Mouse (Mus musculus): Measurements from ENCODE around the gene Erbb4. TPM values are rescaled to one million over a fixed set of nuclear protein-coding genes. Genes with fewer than 3 reads are reported as not detected.

Erbb4 gene
- total and polyA plus RNA-seq, 2 experiments from 2014 or later: 9.3 to 53.5 TPM

DNA sequence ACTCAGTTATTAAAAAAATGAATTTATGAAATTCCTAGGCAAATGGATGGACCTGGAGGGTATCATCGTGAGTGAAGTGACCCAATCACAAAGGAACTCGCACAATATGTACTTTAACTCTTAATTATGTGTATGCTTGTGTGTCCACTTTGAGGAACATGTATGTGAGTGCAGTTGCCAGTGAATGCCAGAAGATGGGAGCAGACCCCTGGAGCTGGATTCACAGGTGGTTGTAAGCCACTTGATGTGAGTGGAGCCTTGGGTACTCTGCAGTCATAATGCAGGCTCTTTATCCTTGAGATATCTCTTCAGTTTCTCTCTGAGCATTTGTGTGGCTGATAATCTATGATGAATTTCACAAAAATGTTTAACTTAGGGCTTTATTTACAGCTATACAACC is 957.3 kb downstream of the Erbb4 start:
- Histone ChIP-seq H3K9me3 (ENCODE audit: low read length) (no peaks in the 10 kb centered on the region), H3K4me3 (ENCODE audit: low read depth, low read length) (no peak overlapping the region), H3K36me3 (ENCODE audit: insufficient read depth) (no peaks in the 10 kb centered on the region), H3K9ac (no peak overlapping the region), H3K27ac (ENCODE audit: low read depth, low read length) (no peak overlapping the region), H3K27me3 (ENCODE audit: insufficient read depth, low read length) (no peaks in the 10 kb centered on the region), H3K4me1 (ENCODE audit: insufficient read depth) (no peaks in the 10 kb centered on the region), H3K4me2 (ENCODE audit: low read depth) (no peak overlapping the region)
- WGBS: 92% methylated on average over 2 of the region's 2 CpGs
- DNase-seq (no peak), ATAC-seq (no peak)
- TF ChIP-seq CTCF (IDR thresholded peaks at IDR 0.05; ENCODE audit: low read depth): no peak

DNA sequence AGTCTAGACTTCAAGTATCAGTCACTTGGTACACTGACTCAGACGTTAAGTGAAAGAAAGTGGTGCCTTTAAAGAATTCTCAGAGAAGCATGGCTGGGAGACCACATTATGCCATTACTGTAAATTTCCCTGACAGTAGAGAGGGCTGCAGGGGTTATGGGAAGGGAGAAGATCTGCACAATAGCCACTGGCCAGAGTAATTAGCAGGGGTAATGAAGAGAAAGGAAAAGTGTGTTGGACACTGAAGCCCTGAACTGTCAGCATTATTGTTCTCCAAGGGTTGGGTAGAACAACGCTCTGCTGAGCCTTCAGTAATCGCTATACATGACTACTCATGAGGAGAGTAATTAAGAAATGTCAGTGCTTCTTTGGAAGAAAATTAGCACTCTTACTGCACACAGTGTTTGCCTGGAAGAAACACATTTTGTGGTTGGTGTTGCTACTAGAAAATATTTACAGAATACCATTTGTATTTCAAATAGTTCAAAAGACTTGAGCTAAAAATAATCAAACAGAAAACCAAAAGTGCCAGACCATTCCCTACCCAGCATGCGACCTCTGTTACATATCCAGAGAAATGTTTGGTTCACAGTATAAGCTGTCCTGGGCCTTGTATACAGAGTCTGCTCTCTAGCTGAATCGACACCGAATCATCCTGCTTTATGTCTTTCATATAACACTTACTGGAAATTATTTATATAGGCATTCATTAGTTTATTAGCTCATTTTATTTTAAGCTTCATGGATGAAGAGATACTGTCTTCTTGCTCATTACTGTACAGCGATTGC is 965.1 kb downstream of the Erbb4 start:
- H3K4me1 ChIP-seq (ENCODE audit: insufficient read depth): no peaks in the 10 kb centered on the region
- no peaks in the 10 kb centered on the region for H3K36me3 ChIP-seq (ENCODE audit: insufficient read depth)
- H3K9ac ChIP-seq: no peak overlapping the region
- no peaks in the 10 kb centered on the region for H3K9me3 ChIP-seq (ENCODE audit: low read length)
- ATAC-seq: peak; percentile 29; the same call in 1 of the 2 replicates
- peaks cover 5% of the 10 kb centered on the region; the same call in 1 of the 2 replicates for H3K27me3 ChIP-seq (ENCODE audit: insufficient read depth, low read length)
- WGBS: 31% methylated on average over 7 of the region's 7 CpGs
- no peak overlapping the region for H3K27ac ChIP-seq (ENCODE audit: low read depth, low read length)
- DNase-seq: no peak
- H3K4me2 ChIP-seq (ENCODE audit: low read depth): no peak overlapping the region
- no peak for TF ChIP-seq CTCF (IDR thresholded peaks at IDR 0.05; ENCODE audit: low read depth)
- H3K4me3 ChIP-seq (ENCODE audit: low read depth, low read length): no peak overlapping the region

GRCm38 (mm10) chr1:68134943-68135342 is 972.9 kb downstream of the Erbb4 start:
- Histone ChIP-seq H3K9me3 (ENCODE audit: low read length) (no peaks in the 10 kb centered on the region), H3K36me3 (ENCODE audit: insufficient read depth) (no peaks in the 10 kb centered on the region), H3K4me1 (ENCODE audit: insufficient read depth) (no peaks in the 10 kb centered on the region), H3K27ac (ENCODE audit: low read depth, low read length) (no peak overlapping the region), H3K4me2 (ENCODE audit: low read depth) (no peak overlapping the region), H3K27me3 (ENCODE audit: insufficient read depth, low read length) (peaks cover 5% of the 10 kb centered on the region; the same call in 1 of the 2 replicates), H3K4me3 (ENCODE audit: low read depth, low read length) (no peak overlapping the region), H3K9ac (no peak overlapping the region)
- ATAC-seq: no peak
- no peak for TF ChIP-seq CTCF (IDR thresholded peaks at IDR 0.05; ENCODE audit: low read depth)
- DNase-seq: no peak

DNA sequence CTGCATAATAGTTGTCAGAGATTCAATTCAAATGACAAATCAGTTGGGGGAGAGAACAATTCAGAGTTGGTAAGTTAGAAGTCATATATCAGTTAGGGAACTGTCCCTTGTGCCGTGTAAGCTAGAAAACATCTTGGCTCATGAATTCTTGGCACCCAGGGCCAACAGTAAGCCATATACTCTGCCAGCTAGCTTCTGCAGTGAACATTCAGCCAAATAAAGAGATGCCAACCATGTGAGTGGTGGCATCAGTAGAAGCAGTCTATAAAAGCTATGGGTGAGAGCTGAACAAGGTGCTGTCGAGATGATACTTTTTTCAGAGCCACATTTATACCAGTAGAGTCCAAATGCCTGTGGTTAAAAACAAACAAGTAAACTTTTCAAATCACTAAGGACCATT is 973.4 kb downstream of the Erbb4 start:
- 50% methylated on average over 2 of the region's 2 CpGs for WGBS
- Histone ChIP-seq H3K4me1 (ENCODE audit: insufficient read depth) (no peaks in the 10 kb centered on the region), H3K27me3 (ENCODE audit: insufficient read depth, low read length) (no peaks in the 10 kb centered on the region), H3K4me2 (ENCODE audit: low read depth) (no peak overlapping the region), H3K4me3 (ENCODE audit: low read depth, low read length) (no peak overlapping the region), H3K36me3 (ENCODE audit: insufficient read depth) (no peaks in the 10 kb centered on the region), H3K27ac (ENCODE audit: low read depth, low read length) (no peak overlapping the region), H3K9me3 (ENCODE audit: low read length) (no peaks in the 10 kb centered on the region), H3K9ac (no peak overlapping the region)
- TF ChIP-seq CTCF (IDR thresholded peaks at IDR 0.05; ENCODE audit: low read depth): no peak
- no peak for ATAC-seq
- no peak for DNase-seq

- 57% methylated on average over 2 of the region's 2 CpGs for WGBS
- no peak for TF ChIP-seq CTCF (IDR thresholded peaks at IDR 0.05; ENCODE audit: low read depth)
- no peak overlapping the region for H3K4me2 ChIP-seq (ENCODE audit: low read depth)
- no peaks in the 10 kb centered on the region for H3K27me3 ChIP-seq (ENCODE audit: insufficient read depth, low read length)
- H3K36me3 ChIP-seq (ENCODE audit: insufficient read depth): no peaks in the 10 kb centered on the region
- no peak overlapping the region for H3K4me3 ChIP-seq (ENCODE audit: low read depth, low read length)
- H3K9me3 ChIP-seq (ENCODE audit: low read length): no peaks in the 10 kb centered on the region
- no peak overlapping the region for H3K9ac ChIP-seq
- no peak overlapping the region for H3K27ac ChIP-seq (ENCODE audit: low read depth, low read length)
- no peak for ATAC-seq
- no peaks in the 10 kb centered on the region for H3K4me1 ChIP-seq (ENCODE audit: insufficient read depth)
- no peak for DNase-seq
Measured at GRCm38 (mm10) chr1:68123541-68123940, 984.3 kb downstream of the Erbb4 start.

GRCm38 (mm10) chr1:68120364-68120763 is 987.5 kb downstream of the Erbb4 start:
- TF ChIP-seq CTCF (IDR thresholded peaks at IDR 0.05; ENCODE audit: low read depth): no peak
- DNase-seq: no peak
- ATAC-seq: no peak
- Histone ChIP-seq H3K36me3 (ENCODE audit: insufficient read depth) (no peaks in the 10 kb centered on the region), H3K9ac (no peak overlapping the region), H3K27ac (ENCODE audit: low read depth, low read length) (no peak overlapping the region), H3K4me1 (ENCODE audit: insufficient read depth) (no peaks in the 10 kb centered on the region), H3K4me3 (ENCODE audit: low read depth, low read length) (no peak overlapping the region), H3K27me3 (ENCODE audit: insufficient read depth, low read length) (no peaks in the 10 kb centered on the region), H3K4me2 (ENCODE audit: low read depth) (no peak overlapping the region), H3K9me3 (ENCODE audit: low read length) (no peaks in the 10 kb centered on the region)
- WGBS: 66% methylated on average over 7 of the region's 7 CpGs

- no peak overlapping the region for H3K27ac ChIP-seq (ENCODE audit: low read depth, low read length)
- 88% methylated on average over 5 of the region's 5 CpGs for WGBS
- no peak overlapping the region for H3K4me3 ChIP-seq (ENCODE audit: low read depth, low read length)
- no peaks in the 10 kb centered on the region for H3K36me3 ChIP-seq (ENCODE audit: insufficient read depth)
- ATAC-seq (no peak), DNase-seq (no peak)
- H3K27me3 ChIP-seq (ENCODE audit: insufficient read depth, low read length): no peaks in the 10 kb centered on the region
- H3K4me1 ChIP-seq (ENCODE audit: insufficient read depth): no peaks in the 10 kb centered on the region
- H3K4me2 ChIP-seq (ENCODE audit: low read depth): no peak overlapping the region
- no peaks in the 10 kb centered on the region for H3K9me3 ChIP-seq (ENCODE audit: low read length)
- TF ChIP-seq CTCF (IDR thresholded peaks at IDR 0.05; ENCODE audit: low read depth): no peak
- H3K9ac ChIP-seq: no peak overlapping the region
Measured at GRCm38 (mm10) chr1:68115721-68116120, 992.1 kb downstream of the Erbb4 start.
